Mouse (Mus musculus): ENCODE results near the gene Vps4b. TPM values are rescaled to one million over a fixed set of nuclear protein-coding genes. Genes with fewer than 3 reads are reported as not detected.

Gene Vps4b
- polyA plus RNA-seq, 1 experiment, result 18.0 TPM

DNA sequence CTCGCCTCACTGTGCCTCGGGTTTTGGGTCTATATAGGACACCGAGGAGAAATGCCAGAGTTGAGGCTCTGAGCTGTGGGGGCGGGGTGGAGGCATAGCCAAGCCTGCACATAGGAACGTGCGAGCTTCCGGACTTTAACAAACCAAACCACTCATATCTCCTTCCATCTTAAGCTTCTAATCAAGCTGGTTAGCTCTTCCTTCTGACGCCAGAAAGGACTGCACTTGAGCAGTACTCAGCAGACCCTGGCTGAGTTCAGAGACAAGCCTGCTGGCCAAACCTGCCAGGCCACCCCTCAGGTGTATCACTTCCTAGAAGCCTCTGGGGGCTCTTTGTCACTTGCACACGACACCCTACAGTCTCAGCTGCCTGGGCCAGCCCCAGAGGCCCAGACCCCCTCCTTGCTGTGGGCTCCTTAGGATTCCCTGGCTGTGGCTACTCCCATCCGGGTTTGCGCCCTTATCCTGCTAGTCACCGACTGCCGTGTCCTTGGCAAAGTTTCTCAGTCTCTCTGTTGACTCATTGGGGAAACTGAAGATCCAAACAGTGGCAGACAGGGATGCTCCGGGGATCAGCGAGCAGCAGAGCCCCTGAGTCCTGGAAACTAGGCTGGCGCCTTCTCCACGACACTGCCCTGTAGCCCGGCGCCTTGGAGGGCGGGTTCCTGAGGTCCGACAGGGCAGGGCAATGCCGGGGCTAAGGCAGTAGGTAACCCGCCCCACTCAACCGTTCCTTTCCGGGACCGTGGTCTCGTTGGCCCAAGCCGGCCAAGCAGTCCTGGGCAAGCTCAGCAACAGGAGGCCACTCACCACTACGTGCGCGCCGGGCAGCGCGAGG, 37.6 kb downstream of the Vps4b start:
- Histone ChIP-seq H3K4me1 (ENCODE audit: control insufficient read depth, insufficient read depth, low read length) (peaks cover 6% of the 10 kb centered on the region), H3K4me3 (replicated peaks; ENCODE audit: extremely low read depth, low read depth, low read length) (peak overlapping the region; percentile 75)
- TF ChIP-seq CTCF (IDR thresholded peaks at IDR 0.05; ENCODE audit: insufficient read depth, low read length), result no peak
- no peak for TF ChIP-seq POLR2A (IDR thresholded peaks at IDR 0.05; ENCODE audit: borderline replicate concordance, extremely low read depth, low read depth, low read length)
- WGBS, result under 1% methylated on average over 34 of the region's 34 CpGs
- DNase-seq, result no peak

DNA sequence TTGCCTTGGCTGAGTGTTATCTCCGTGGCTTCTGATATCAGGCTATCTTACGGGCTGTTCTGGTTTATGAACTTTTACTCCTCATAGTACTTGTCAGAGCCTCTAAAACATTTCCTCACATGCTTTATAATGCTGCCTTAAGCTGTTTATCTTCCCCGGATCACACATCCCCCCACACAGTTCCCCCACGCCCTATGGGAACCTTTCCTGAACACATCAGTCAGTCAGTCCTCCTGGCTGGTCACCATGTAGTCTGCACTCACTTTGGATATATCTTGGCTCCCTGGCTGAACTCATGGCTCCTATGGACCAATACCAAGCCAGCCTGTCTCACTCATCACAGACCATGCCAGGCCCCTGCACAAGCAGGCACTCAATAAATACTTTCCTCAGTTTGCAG, 39.9 kb downstream of the Vps4b start:
- WGBS, result 43% methylated on average over 4 of the region's 4 CpGs
- TF ChIP-seq CTCF (IDR thresholded peaks at IDR 0.05; ENCODE audit: insufficient read depth, low read length), result no peak
- TF ChIP-seq POLR2A (IDR thresholded peaks at IDR 0.05; ENCODE audit: borderline replicate concordance, extremely low read depth, low read depth, low read length), result no peak
- Histone ChIP-seq H3K4me3 (replicated peaks; ENCODE audit: extremely low read depth, low read depth, low read length) (no peak overlapping the region), H3K4me1 (ENCODE audit: control insufficient read depth, insufficient read depth, low read length) (peaks cover 10% of the 10 kb centered on the region)
- DNase-seq, result no peak

DNA sequence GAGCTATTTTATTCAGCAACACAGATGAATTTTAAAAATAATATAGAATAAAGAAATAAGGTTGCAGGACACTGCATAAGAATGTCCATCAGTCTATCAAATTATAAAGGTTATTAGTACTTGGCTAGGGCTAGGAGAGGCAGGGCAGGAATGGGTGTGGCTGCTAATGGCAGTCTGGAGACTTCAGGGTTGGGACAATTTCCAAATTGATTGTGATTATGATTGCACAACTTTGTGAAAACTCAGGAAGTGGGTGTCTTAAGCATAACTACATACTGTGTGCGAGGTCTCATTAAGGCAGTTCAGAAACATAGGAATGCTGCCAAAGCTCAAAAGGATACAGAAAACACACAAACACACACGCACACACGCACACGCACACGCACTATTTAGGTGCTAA, 44.5 kb downstream of the Vps4b start:
- TF ChIP-seq CTCF (IDR thresholded peaks at IDR 0.05; ENCODE audit: insufficient read depth, low read length), result no peak
- no peak for TF ChIP-seq POLR2A (IDR thresholded peaks at IDR 0.05; ENCODE audit: borderline replicate concordance, extremely low read depth, low read depth, low read length)
- WGBS, result 57% methylated on average over 5 of the region's 5 CpGs
- Histone ChIP-seq H3K4me1 (ENCODE audit: control insufficient read depth, insufficient read depth, low read length) (peaks cover 4% of the 10 kb centered on the region), H3K4me3 (replicated peaks; ENCODE audit: extremely low read depth, low read depth, low read length) (no peak overlapping the region)
- no peak for DNase-seq

DNA sequence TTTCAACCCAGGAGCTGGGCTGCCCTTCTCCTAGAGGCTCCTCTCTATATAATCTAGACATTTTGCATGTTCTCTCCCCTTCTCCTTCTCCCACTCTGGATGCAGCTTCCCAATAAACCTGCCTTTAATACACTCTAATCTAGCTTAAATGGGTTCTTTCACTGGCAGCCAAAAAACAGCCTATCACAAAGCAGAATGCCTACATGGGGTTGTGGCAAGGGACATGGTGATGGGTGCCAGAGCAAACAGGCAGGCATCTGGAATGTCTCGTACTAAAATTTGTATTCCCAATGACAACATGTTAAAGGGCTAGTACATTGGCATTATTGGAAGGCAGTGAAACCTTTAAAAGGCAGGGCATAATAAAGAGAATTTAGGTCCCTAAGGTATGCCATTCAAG, 45.9 kb downstream of the Vps4b start:
- TF ChIP-seq CTCF (IDR thresholded peaks at IDR 0.05; ENCODE audit: insufficient read depth, low read length) (no peak), POLR2A (IDR thresholded peaks at IDR 0.05; ENCODE audit: borderline replicate concordance, extremely low read depth, low read depth, low read length) (no peak)
- Histone ChIP-seq H3K4me3 (replicated peaks; ENCODE audit: extremely low read depth, low read depth, low read length) (no peak overlapping the region), H3K4me1 (ENCODE audit: control insufficient read depth, insufficient read depth, low read length) (peaks cover 4% of the 10 kb centered on the region; the same call in 1 of the 2 replicates)
- WGBS, result 80% methylated on average over 1 of the region's 1 CpGs
- DNase-seq, result no peak

DNA sequence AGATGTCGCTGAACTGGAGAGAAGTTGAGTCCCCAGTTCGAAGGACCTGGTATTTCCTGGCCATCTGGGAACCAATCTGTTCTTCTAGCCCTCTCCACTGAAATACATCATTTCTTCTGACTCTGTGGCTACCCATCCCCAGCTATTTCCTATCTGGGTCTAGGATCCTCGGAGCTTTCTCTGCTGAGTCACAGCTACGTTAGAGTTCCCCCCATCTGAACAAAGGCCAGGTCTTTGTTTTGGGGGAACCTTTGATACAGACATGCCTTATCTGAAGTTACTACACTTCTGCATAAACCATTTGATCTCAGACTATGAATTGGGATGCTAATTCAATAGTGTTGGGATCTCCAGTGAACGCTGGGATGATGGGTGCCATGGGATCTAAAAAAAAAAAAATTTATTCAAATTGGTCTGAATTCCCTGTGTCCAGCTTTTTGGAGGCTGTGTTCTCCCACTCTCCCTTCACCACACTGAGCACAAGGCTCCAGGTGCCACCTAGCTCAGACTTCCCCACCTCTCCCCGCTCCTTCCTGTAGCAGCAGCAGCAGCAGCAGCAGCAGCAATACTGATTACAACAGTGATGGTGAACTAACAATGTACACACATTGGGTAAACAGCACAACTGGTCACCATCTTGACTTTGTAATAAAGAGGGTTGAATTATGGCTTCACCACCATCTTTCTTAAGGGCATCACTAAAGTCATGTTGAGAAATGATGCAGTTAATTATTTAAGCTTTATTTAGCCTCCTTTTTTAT, 47.8 kb downstream of the Vps4b start:
- no peak for DNase-seq
- 94% methylated on average over 6 of the region's 6 CpGs for WGBS
- no peak overlapping the region for H3K4me3 ChIP-seq (replicated peaks; ENCODE audit: extremely low read depth, low read depth, low read length)
- TF ChIP-seq CTCF (IDR thresholded peaks at IDR 0.05; ENCODE audit: insufficient read depth, low read length) (no peak), POLR2A (IDR thresholded peaks at IDR 0.05; ENCODE audit: borderline replicate concordance, extremely low read depth, low read depth, low read length) (no peak)
- H3K4me1 ChIP-seq (ENCODE audit: control insufficient read depth, insufficient read depth, low read length), result peaks cover 4% of the 10 kb centered on the region; the same call in 1 of the 2 replicates

DNA sequence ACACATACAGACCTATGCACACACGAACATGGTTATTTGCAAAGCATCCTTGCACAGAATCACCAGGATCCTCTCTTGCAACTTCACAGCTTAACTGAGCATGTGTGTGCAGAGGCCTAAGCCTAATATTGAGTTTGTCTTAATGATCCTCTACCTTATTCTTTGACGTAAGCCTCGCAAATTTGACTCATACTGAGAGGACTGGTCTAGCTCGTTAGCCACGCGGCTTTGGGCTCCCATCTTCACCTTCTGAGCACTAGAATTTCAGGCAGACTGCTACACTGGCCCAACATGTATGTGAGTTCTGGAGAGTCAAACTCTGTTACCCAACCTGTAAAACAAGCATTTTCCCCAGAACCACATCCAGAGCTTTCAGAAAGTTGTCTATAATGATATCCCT, 53.5 kb downstream of the Vps4b start:
- no peak for DNase-seq
- no peak for TF ChIP-seq POLR2A (IDR thresholded peaks at IDR 0.05; ENCODE audit: borderline replicate concordance, extremely low read depth, low read depth, low read length)
- TF ChIP-seq CTCF (IDR thresholded peaks at IDR 0.05; ENCODE audit: insufficient read depth, low read length), result no peak
- 92% methylated on average over 6 of the region's 6 CpGs for WGBS
- no peaks in the 10 kb centered on the region for H3K4me1 ChIP-seq (ENCODE audit: control insufficient read depth, insufficient read depth, low read length)
- H3K4me3 ChIP-seq (replicated peaks; ENCODE audit: extremely low read depth, low read depth, low read length), result no peak overlapping the region

DNA sequence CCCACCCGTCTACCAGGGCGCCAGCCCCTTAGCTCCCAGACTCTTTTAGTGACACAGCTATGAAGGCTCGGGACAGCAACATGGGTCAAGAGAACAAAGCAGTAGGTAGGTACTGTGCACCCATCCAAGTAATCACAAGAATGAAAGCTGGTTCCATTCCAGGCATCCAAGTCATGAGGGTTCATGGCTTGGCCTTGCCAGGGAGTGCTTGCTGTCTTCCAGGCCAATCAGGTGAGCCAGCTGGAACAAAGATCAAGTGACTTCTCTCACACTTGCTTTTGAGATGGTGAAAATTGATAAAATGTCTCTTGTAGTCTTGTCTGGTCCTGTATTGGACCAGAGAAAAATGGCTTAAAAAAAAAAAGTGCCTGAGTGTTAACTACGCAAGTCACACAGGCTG, 55.8 kb downstream of the Vps4b start:
- H3K4me1 ChIP-seq (ENCODE audit: control insufficient read depth, insufficient read depth, low read length), result no peaks in the 10 kb centered on the region
- WGBS, result 95% methylated on average over 4 of the region's 4 CpGs
- H3K4me3 ChIP-seq (replicated peaks; ENCODE audit: extremely low read depth, low read depth, low read length), result no peak overlapping the region
- DNase-seq, result no peak
- TF ChIP-seq POLR2A (IDR thresholded peaks at IDR 0.05; ENCODE audit: borderline replicate concordance, extremely low read depth, low read depth, low read length) (no peak), CTCF (IDR thresholded peaks at IDR 0.05; ENCODE audit: insufficient read depth, low read length) (no peak)

DNA sequence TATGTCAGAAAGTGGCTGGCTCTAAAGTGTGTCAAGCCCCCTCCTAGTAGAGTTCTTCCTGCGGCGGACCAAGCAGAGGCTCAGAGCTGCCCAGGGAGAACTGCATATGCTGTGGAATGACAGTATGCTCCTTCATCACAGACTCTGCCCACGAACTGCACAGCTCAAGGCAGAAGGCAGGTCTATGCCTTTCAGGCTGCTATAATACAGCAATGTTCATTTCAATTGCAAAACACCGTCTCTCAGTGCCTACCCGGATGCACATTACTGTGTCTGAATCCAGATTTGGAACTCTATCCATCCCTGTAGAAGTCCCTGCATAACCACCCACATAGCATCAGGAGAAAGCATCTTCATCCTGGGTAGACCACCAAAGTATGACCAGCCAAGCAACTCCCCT, 56.7 kb downstream of the Vps4b start:
- no peak for DNase-seq
- Histone ChIP-seq H3K4me3 (replicated peaks; ENCODE audit: extremely low read depth, low read depth, low read length) (no peak overlapping the region), H3K4me1 (ENCODE audit: control insufficient read depth, insufficient read depth, low read length) (no peaks in the 10 kb centered on the region)
- TF ChIP-seq CTCF (IDR thresholded peaks at IDR 0.05; ENCODE audit: insufficient read depth, low read length) (no peak), POLR2A (IDR thresholded peaks at IDR 0.05; ENCODE audit: borderline replicate concordance, extremely low read depth, low read depth, low read length) (no peak)
- 91% methylated on average over 5 of the region's 5 CpGs for WGBS

DNA sequence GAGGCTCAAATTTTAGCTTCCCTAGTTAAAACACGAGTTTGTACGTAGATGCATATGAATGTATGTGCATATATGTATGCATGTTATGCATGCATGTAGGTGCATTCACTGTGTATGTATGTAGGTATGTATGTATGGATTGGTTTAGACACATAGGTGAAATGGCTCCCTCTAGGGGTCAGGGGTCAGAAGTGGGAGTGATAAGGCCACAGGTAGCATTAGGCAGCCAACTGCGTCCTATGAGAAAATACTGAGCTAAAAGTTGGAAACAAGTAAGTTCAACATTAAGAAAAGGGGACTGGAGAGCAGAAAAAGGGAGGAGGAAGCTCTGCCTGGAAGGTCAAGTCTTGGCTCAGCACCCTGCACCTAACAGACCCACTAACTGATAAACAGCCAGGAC, 58.4 kb downstream of the Vps4b start:
- no peak overlapping the region for H3K4me3 ChIP-seq (replicated peaks; ENCODE audit: extremely low read depth, low read depth, low read length)
- WGBS, result 83% methylated on average over 3 of the region's 3 CpGs
- no peaks in the 10 kb centered on the region for H3K4me1 ChIP-seq (ENCODE audit: control insufficient read depth, insufficient read depth, low read length)
- DNase-seq, result no peak
- peak; percentile 41; the same call in 1 of the 2 replicates for TF ChIP-seq CTCF (IDR thresholded peaks at IDR 0.05; ENCODE audit: insufficient read depth, low read length)
- TF ChIP-seq POLR2A (IDR thresholded peaks at IDR 0.05; ENCODE audit: borderline replicate concordance, extremely low read depth, low read depth, low read length), result no peak

All from lung, adult 2 months (tissue).